Mouse (Mus musculus) neural tube, embryonic 13.5 days (tissue): ENCODE results near the gene Sult6b1. TPM values are rescaled to one million over a fixed set of nuclear protein-coding genes. Genes with fewer than 3 reads are reported as not detected.

ENCODE experiments used
- ATAC-seq: fragments of 200-750 bp; cut with Nextera tagmentation; 2 replicates; pipeline ENCODE4 v1.8.0; 2017; ENCODE audit warnings: low read depth, mild to moderate bottlenecking, moderate TSS enrichment, moderate library complexity
- H3K27ac ChIP-seq: fragments of 300-500 bp; sonication (generic); replicated peaks from 2 replicates; pipeline ENCODE4 v1.5.1; 2015; ENCODE audit warnings: moderate library complexity, mild to moderate bottlenecking, inconsistent platforms
- H3K27me3 ChIP-seq: fragments of 300-500 bp; sonication (generic); 2 replicates; pipeline ENCODE4 v1.6.1; 2015; ENCODE audit warnings: mild to moderate bottlenecking, inconsistent platforms
- H3K36me3 ChIP-seq: fragments of 300-500 bp; sonication (generic); 2 replicates; pipeline ENCODE4 v1.6.1; 2015; ENCODE audit warnings: mild to moderate bottlenecking, inconsistent platforms
- H3K4me1 ChIP-seq: fragments of 300-500 bp; sonication (generic); replicated peaks from 2 replicates; pipeline ENCODE4 v1.6.1; 2015; ENCODE audit warnings: inconsistent platforms
- H3K4me2 ChIP-seq: fragments of 300-500 bp; sonication (generic); 2 replicates; pipeline ENCODE4 v1.6.1; 2015; ENCODE audit warnings: inconsistent platforms, mild to moderate bottlenecking, moderate library complexity
- H3K4me3 ChIP-seq: fragments of 300-500 bp; sonication (generic); 2 replicates; pipeline ENCODE4 v1.5.1; 2015; ENCODE audit warnings: mild to moderate bottlenecking, inconsistent platforms
- H3K9ac ChIP-seq: fragments of 300-500 bp; sonication (generic); 2 replicates; pipeline ENCODE4 v1.6.1; 2015; ENCODE audit warnings: moderate library complexity, mild to moderate bottlenecking, inconsistent platforms
- H3K9me3 ChIP-seq: fragments of 300-500 bp; sonication (generic); 2 replicates; pipeline ENCODE4 v1.6.1; 2016; ENCODE audit warnings: inconsistent platforms
- WGBS: fragments of 180-500 bp; shearing (Covaris S2); methylation state at CpG from one replicate; pipeline ENCODE4 v1.1.7; 2015; 5-methylcytosine and 5-hydroxymethylcytosine counted together
- polyA plus RNA-seq: library from polyadenylated mRNA; unstranded; fragments of >200 nt; fragmentation: Nextera tagmentation; extraction: Ambion mirVana; gene quantifications from 2 replicates; pipeline ENCODE4 v1.2.1, GENCODE M21; 2015

The Sult6b1 gene
- polyA plus RNA-seq = 0.26 TPM in 1 of 2 replicates, not detected in the other

DNA sequence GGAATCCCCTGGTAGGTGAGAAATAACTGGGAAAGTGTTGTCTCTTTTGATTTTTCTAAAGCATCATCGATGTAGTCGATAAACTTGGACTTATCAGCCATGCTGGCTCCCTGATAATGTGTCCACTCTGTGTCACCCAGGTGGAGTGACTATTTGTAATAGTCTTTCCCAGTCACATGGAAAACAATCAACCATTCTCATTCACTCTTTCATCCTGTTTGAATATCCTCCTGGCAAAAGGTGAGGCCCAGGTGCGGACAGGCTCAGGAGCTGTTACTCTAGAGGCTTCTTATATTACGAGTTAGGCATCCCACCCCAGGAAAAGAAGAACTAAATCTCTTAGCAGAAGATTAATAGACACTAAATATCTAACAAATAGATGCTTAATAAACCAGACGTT is at the start of gene Sult6b1:
Gene Sult6b1, minus strand, starts transcription at position 101 of the 400 bp plus-strand sequence.
- ATAC-seq = no peak

DNA sequence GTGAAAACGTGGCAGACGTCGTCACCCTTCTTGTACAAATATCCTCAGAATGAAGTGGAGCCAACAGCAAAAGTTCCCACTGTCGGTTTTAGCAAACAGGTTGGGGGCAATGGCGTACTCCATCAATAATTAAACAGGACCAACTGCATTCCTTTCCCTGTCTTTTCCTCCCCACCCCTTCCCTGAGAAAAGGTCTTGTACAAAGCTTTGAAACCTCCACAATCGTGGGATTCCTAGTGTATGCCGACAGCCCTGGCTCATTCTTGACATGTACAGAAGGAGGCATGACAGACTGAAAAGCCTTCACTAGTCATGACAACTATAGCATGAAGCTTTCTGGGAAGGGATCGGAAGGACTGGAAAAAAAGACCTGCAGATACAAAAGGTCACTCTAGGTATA is 46.4 kb upstream of the Sult6b1 start:
- H3K36me3 ChIP-seq = peaks cover 78% of the 10 kb centered on the region
- ATAC-seq = no peak
- no peak overlapping the region for H3K27ac ChIP-seq
- H3K4me3 ChIP-seq = no peak overlapping the region
- WGBS = 92% methylated on average over 8 of the region's 8 CpGs
- H3K4me1 ChIP-seq = no peaks in the 10 kb centered on the region
- H3K9ac ChIP-seq = no peak overlapping the region
- no peak overlapping the region for H3K4me2 ChIP-seq
- H3K27me3 ChIP-seq = no peaks in the 10 kb centered on the region
- H3K9me3 ChIP-seq = no peaks in the 10 kb centered on the region

More for the DNA sequence above, at the start of gene Sult6b1:
- no peak within 1 kb of the TSS for H3K9ac ChIP-seq
- no peak within 1 kb of the TSS for H3K27ac ChIP-seq
- H3K4me2 ChIP-seq = no peak within 1 kb of the TSS
- no peak within 1 kb of the TSS for H3K4me3 ChIP-seq
- no peaks in the 10 kb centered on the region for H3K9me3 ChIP-seq
- H3K4me1 ChIP-seq = no peaks in the 10 kb centered on the region
- H3K27me3 ChIP-seq = no peaks in the 10 kb centered on the region
- WGBS = 89% methylated on average over 5 of the region's 5 CpGs
- no peaks in the 10 kb centered on the region for H3K36me3 ChIP-seq

DNA sequence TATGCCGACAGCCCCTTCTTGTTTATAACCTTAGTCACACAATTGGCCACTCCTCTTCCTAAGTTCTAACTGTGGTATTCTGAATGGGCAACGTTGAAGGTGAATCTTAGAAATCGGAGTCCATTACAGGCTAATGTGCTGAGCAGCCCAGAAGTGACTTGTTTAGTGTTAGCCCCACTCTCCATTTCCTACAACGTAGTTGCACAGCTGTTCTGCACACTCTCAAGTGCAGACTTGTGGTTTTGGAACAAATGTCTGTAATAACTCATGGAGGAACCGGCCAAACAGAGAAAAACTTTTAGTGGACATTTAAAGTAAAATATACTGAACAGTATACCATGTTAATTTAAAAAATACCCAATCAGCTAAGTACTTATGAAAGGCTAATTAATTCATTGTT is 45.3 kb upstream of the Sult6b1 start:
- H3K4me2 ChIP-seq = no peak overlapping the region
- no peaks in the 10 kb centered on the region for H3K9me3 ChIP-seq
- H3K27me3 ChIP-seq = no peaks in the 10 kb centered on the region
- H3K9ac ChIP-seq = no peak overlapping the region
- no peak for ATAC-seq
- H3K36me3 ChIP-seq = peaks cover 84% of the 10 kb centered on the region
- H3K4me1 ChIP-seq = no peaks in the 10 kb centered on the region
- no peak overlapping the region for H3K4me3 ChIP-seq
- H3K27ac ChIP-seq = no peak overlapping the region
- 92% methylated on average over 5 of the region's 5 CpGs for WGBS

DNA sequence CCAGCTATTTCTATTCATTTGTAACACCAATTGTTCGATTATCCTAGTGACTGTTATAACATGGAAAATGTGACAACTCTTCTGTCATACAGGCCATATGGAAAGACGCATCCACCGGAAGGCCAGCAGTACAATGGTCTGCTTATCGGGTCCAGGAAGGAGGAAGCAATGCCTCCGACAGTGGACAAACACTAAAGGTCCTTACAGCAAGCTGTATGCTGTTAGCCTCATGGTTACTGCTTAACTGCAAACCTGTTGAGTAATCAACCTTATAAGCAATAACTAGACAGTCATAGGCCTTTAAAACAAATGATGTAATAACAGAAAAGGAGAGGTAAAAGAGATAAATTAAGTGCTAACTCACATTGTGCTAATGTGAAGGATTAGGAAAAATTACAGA is 44.4 kb upstream of the Sult6b1 start:
- no peak for ATAC-seq
- no peak overlapping the region for H3K4me3 ChIP-seq
- H3K36me3 ChIP-seq = peaks cover 88% of the 10 kb centered on the region
- H3K27ac ChIP-seq = no peak overlapping the region
- H3K9me3 ChIP-seq = no peaks in the 10 kb centered on the region
- H3K4me2 ChIP-seq = no peak overlapping the region
- no peaks in the 10 kb centered on the region for H3K27me3 ChIP-seq
- WGBS = 94% methylated on average over 5 of the region's 5 CpGs
- H3K4me1 ChIP-seq = no peaks in the 10 kb centered on the region
- no peak overlapping the region for H3K9ac ChIP-seq

DNA sequence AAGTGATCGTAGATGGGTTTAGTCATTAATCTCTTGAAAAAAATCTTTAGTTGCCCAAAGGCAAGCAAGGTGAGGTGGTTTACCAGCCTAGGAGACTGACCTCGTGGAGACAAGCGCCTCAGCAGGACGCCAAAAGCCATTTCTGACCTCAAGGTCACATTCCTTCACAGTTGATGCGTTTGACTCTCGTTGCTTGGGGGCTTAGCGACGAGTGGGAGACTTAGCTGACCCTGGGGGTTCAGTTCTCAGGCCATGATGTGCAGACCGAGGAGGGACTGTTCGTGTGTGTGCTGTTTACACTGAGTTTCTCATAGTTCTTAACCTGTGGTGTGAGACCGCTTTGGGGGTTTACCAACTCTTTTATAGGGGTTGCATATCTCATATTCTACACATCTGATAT is 35.8 kb upstream of the Sult6b1 start:
- Histone ChIP-seq H3K4me1 (peaks cover 6% of the 10 kb centered on the region), H3K9me3 (no peaks in the 10 kb centered on the region), H3K4me2 (no peak overlapping the region), H3K27ac (no peak overlapping the region), H3K9ac (no peak overlapping the region), H3K27me3 (no peaks in the 10 kb centered on the region), H3K36me3 (peaks cover 62% of the 10 kb centered on the region), H3K4me3 (no peak overlapping the region)
- no peak for ATAC-seq
- 67% methylated on average over 11 of the region's 11 CpGs for WGBS

DNA sequence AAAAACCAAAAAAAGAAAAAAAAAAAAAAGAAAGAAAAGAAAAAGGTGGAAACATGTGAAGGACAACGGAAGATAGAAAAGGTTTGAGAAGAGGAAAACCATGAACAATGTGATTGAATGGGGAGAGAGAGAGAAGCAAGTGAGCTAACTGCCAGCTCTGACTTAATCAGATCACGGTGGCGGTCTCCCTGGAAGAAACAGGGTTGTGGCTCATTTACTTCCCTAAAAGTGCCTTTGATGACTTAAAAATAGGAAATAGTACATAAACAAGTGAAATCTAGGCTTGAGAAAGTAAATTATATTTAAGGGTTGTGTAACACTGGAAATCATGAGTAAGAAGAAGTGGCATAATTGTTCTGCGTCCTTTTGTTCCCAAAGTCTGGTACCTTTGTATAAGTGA is 32.1 kb upstream of the Sult6b1 start:
- Histone ChIP-seq H3K4me3 (no peak overlapping the region), H3K27ac (no peak overlapping the region), H3K9me3 (no peaks in the 10 kb centered on the region), H3K4me1 (peaks cover 15% of the 10 kb centered on the region), H3K4me2 (no peak overlapping the region), H3K36me3 (peaks cover 52% of the 10 kb centered on the region), H3K27me3 (no peaks in the 10 kb centered on the region), H3K9ac (no peak overlapping the region)
- 95% methylated on average over 4 of the region's 4 CpGs for whole genome bisulfite sequencing
- no peak for ATAC-seq

DNA sequence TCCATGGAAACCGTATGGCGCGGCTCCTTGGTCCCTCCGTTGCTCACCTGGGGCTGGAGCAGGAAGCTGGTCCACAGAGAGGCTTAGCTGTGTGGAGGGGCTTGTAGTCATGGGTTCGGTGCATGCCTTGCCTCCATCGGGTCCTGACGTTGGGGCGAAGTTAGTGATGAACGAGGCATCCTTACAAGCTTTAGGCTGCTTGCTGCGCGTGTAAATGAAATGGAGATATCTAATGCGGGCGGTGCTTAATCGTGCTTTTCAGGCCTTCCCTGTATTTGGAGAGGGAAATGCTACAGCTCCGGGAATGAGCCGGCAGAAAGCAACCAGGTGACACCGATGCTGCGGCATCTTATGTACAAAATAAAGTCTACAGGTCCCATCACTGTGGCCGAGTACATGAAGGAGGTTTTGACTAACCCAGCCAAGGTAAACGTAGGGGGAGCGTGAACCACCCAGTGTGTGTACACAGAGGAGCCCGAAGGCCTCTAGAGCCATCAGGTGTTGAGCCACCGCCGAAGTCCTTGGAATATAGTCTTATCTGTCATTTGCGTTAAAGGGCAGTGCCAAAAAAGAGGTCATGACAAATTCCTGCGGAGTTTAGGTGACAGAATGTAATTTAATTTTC is 30.5 kb upstream of the Sult6b1 start:
- H3K4me1 ChIP-seq = peaks cover 26% of the 10 kb centered on the region
- peak overlapping the region; percentile 72 for H3K27ac ChIP-seq
- peak overlapping the region; percentile 74 for H3K4me2 ChIP-seq
- 11% methylated on average over 26 of the region's 26 CpGs for WGBS
- H3K4me3 ChIP-seq = peak overlapping the region; percentile 77
- peak overlapping the region; percentile 77 for H3K9ac ChIP-seq
- H3K36me3 ChIP-seq = peaks cover 50% of the 10 kb centered on the region
- no peaks in the 10 kb centered on the region for H3K9me3 ChIP-seq
- ATAC-seq = peak; percentile 55
- H3K27me3 ChIP-seq = no peaks in the 10 kb centered on the region

DNA sequence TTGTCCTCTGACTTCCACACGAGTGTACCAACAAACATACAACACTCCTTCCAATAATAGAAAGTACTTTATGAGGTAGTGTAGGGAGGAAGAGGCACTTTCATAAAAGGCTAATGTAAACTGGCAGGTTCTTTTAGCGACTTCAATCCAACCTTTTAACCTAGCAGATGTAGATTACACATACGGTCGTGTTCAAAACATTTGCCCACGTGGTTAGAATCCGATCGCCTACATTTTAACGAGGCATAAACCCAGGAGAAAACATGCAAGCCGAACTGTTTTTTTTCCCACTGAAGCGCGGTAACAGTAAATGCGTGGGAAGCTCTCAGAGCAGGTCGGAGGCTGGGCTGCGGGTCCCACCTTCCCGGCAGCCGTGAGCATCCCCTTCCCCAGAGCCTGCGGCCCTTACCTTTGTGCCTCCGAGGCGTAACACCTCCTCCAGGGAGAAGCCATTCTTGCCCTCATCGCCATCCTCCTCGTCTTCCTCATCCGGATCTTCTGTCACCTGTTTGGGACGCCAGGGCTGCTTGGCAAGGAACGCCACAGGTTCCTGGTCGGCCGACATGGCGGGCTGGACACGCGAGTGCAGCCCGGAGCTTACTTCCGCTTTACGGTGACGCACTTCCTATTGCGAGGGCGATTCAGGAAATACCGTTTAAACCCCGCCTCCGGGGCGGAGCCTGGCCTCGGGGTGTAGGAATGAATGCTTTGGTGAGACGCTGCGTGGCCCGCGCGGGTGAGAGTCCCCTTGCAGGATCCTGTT is 29.9 kb upstream of the Sult6b1 start, which contains the start of the genes Cebpz and Ndufaf7:
Gene Cebpz, minus strand, starts transcription at position 601 of the 763 bp plus-strand sequence.
Gene Ndufaf7, plus strand, starts transcription at position 671 of the 763 bp plus-strand sequence.
- peak; percentile 100 for ATAC-seq
- H3K27ac ChIP-seq = peak within 1 kb of the TSS; percentile 72
- WGBS = under 1% methylated on average over 45 of the region's 45 CpGs

DNA sequence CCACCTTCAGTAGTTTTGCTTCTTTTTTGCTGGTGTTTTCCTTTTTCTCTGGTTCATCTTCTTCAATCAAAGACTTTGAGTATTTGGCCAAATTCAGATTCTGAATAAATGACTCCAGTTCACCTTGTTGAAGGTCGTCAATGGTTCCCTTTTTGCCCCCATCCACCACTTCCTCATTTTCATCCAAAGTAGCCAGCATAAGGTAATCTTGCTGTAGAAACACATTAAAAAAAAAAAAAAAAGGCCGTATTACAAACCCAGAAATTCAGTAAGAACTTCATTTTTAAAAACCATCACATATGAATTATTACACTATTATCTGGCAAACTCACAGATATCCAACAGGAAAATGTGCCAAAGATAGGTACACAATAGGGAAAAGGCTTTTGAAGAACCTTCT is 29.1 kb upstream of the Sult6b1 start:
- Histone ChIP-seq H3K4me3 (peak overlapping the region; percentile 77), H3K9me3 (no peaks in the 10 kb centered on the region), H3K4me1 (peaks cover 26% of the 10 kb centered on the region), H3K27ac (no peak overlapping the region), H3K36me3 (peaks cover 52% of the 10 kb centered on the region), H3K4me2 (peak overlapping the region; percentile 74), H3K9ac (peak overlapping the region; percentile 77), H3K27me3 (no peaks in the 10 kb centered on the region)
- WGBS = 84% methylated on average over 2 of the region's 2 CpGs
- ATAC-seq = no peak

More for the DNA sequence above, 29.9 kb upstream of the Sult6b1 start, which contains the start of the genes Cebpz and Ndufaf7:
- no peaks in the 10 kb centered on the region for H3K27me3 ChIP-seq
- H3K4me2 ChIP-seq = peak within 1 kb of the TSS; percentile 74
- H3K9ac ChIP-seq = peak within 1 kb of the TSS; percentile 77
- peaks cover 50% of the 10 kb centered on the region for H3K36me3 ChIP-seq
- H3K4me1 ChIP-seq = peaks cover 26% of the 10 kb centered on the region
- H3K9me3 ChIP-seq = no peaks in the 10 kb centered on the region
- peak within 1 kb of the TSS; percentile 77 for H3K4me3 ChIP-seq

DNA sequence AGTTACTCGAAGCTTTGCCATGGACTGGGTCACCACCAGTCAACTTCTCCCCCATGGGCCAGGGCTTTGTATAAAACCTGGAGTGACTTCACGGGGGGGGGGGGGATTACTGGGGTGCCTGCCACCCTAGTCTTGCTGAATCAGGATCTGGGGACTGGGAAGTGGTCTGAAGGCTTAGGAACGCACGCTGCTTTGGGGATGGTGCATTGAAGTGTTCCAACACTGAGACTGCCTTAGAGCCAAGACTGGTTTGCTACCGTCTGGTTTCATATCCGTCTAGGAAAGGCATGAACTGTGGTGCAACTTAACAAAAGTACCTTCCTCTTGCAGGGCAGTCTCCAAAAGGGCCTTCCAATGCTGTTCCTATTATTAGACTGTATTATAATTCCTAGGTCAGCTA is 10.9 kb upstream of the Sult6b1 start:
- Histone ChIP-seq H3K27ac (no peak overlapping the region), H3K27me3 (no peaks in the 10 kb centered on the region), H3K4me2 (peak overlapping the region; percentile 74), H3K4me3 (no peak overlapping the region), H3K4me1 (peaks cover 27% of the 10 kb centered on the region), H3K9ac (peak overlapping the region; percentile 82; the same call in 1 of the 2 replicates), H3K36me3 (peaks cover 39% of the 10 kb centered on the region), H3K9me3 (no peaks in the 10 kb centered on the region)
- 45% methylated on average over 6 of the region's 6 CpGs for WGBS
- ATAC-seq = no peak

DNA sequence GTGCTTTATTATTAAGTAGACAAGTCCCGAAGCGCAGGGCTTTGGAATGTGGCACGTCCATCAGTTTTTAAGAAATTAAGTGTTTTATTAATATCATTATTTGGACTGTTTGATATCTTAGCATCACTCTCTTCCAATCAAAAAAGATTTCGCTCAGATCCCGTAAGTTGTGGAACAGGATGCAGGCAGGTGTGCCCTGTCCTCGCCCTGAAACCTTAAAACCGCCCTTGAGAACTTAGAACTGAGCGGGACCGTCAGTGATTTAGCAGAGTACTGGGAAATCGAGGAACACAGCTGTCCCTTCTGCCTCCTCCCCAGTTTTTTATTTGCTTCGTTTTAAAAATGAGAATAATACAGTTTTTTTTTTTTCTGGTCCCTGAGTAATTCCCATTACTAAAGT is 10.1 kb upstream of the Sult6b1 start:
- WGBS = 3% methylated on average over 11 of the region's 11 CpGs

DNA sequence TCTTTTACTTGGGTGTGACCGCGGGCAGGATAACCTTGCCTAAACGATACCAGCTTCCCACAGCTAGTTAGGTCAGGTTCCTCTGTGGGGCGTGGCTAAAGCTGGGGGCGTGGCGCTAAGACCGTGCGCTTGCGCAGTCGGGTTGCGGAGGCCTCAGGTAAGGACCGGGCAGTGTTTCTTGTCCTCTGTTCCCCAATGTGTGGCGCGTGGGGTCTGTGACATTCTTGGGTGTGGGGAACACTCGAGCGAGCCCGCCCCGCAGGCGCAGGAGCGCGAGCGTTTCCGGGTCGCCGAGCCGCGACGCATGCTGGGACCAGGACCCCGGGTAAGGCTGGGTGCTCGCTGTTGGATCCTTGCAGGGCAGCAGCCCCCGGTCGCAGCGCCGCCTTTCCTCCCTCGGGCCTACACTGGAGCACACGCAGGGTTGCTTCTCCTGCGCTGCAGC is 9.6 kb upstream of the Sult6b1 start, which contains the start of gene Cebpzos:
Gene Cebpzos, plus strand, starts transcription at position 132 of the 445 bp plus-strand sequence.
- Histone ChIP-seq H3K4me2 (peak within 1 kb of the TSS; percentile 74), H3K4me1 (peaks cover 28% of the 10 kb centered on the region), H3K4me3 (peak within 1 kb of the TSS; percentile 70), H3K27ac (peak within 1 kb of the TSS; percentile 87), H3K27me3 (no peaks in the 10 kb centered on the region), H3K36me3 (peaks cover 27% of the 10 kb centered on the region), H3K9me3 (no peaks in the 10 kb centered on the region), H3K9ac (peak within 1 kb of the TSS; percentile 82)
- ATAC-seq = peak; percentile 97
- WGBS = under 1% methylated on average over 37 of the region's 37 CpGs

More for the DNA sequence above, 10.1 kb upstream of the Sult6b1 start:
- H3K4me2 ChIP-seq = peak overlapping the region; percentile 74
- H3K27me3 ChIP-seq = no peaks in the 10 kb centered on the region
- H3K4me3 ChIP-seq = peak overlapping the region; percentile 70
- peak overlapping the region; percentile 82 for H3K9ac ChIP-seq
- H3K36me3 ChIP-seq = peaks cover 32% of the 10 kb centered on the region
- H3K27ac ChIP-seq = peak overlapping the region; percentile 87
- ATAC-seq = peak; percentile 44; the same call in 1 of the 2 replicates
- peaks cover 28% of the 10 kb centered on the region for H3K4me1 ChIP-seq
- H3K9me3 ChIP-seq = no peaks in the 10 kb centered on the region
